Mouse (Mus musculus): Measurements from ENCODE around the gene Auts2.

DNA sequence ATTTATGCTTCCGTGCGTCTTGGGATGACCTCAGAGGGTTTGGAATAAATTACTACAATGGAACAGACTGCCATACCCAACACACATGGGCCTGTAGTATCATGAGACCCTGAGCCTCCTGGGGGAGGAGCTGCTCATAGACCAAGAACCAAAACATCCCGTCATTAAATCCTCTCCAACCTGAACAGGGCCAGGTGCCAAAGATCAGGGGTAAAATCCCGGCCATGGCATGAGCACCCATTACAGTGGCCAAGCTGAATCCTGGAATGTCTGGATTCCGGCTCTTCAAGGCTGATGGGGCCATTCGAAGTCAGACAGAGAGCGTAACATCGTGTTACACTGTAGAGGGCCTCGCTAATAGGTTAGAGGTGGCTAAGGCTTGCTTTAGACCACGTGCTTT is 932.4 kb downstream of the Auts2 start:
- TF ChIP-seq TAL1 (IDR thresholded peaks at IDR 0.05; ENCODE audit: low read length), result no peak
- TF ChIP-seq GATA1 (IDR thresholded peaks at IDR 0.05; ENCODE audit: low read length), result no peak
